Mouse (Mus musculus) kidney, postnatal 0 days (tissue): Measurements from ENCODE around the gene Ydjc. TPM values are rescaled to one million over a fixed set of nuclear protein-coding genes. Genes with fewer than 3 reads are reported as not detected.
"Not testable (repeated sequence)": the region's sequence is repeated elsewhere in the genome, so short reads cannot be mapped to it uniquely, and the experiment has no call there.

Experiments used
- ATAC-seq: fragments of 200-750 bp; cut with Nextera tagmentation; replicated peaks from 2 replicates; pipeline ENCODE4 v1.8.0; 2017; ENCODE audit warnings: low read depth, moderate number of reproducible peaks, moderate TSS enrichment, moderate library complexity; ENCODE audit not compliant: low FRiP score
- DNase-seq: peaks from one replicate; pipeline ENCODE4 v3.0.0-alpha.2; 2016; ENCODE audit warnings: low spot score
- H3K27ac ChIP-seq: fragments of 300-500 bp; sonication (generic); 2 replicates; pipeline ENCODE4 v1.5.1; 2014; ENCODE audit warnings: mild to moderate bottlenecking
- H3K27me3 ChIP-seq: fragments of 300-500 bp; sonication (generic); 2 replicates; pipeline ENCODE4 v1.6.1; 2014; ENCODE audit warnings: low read length, mixed read lengths; ENCODE audit not compliant: insufficient read depth
- H3K36me3 ChIP-seq: fragments of 300-500 bp; sonication (generic); 2 replicates; pipeline ENCODE4 v1.6.1; 2014; ENCODE audit warnings: low read length, mixed read lengths; ENCODE audit not compliant: insufficient read depth
- H3K4me1 ChIP-seq: fragments of 300-500 bp; sonication (generic); replicated peaks from 2 replicates; pipeline ENCODE4 v1.6.1; 2014; ENCODE audit warnings: antibody characterized with exemption, low read length, mixed read lengths; ENCODE audit not compliant: insufficient read depth
- H3K4me2 ChIP-seq: fragments of 300-500 bp; sonication (generic); 2 replicates; pipeline ENCODE4 v1.6.1; 2014; ENCODE audit warnings: mild to moderate bottlenecking, low read length, moderate library complexity, mixed read lengths
- H3K4me3 ChIP-seq: fragments of 300-500 bp; sonication (generic); replicated peaks from 2 replicates; pipeline ENCODE4 v1.5.1; 2014; ENCODE audit warnings: low read depth, low read length
- H3K9ac ChIP-seq: fragments of 300-500 bp; sonication (generic); 2 replicates; pipeline ENCODE4 v1.6.1; 2014; ENCODE audit warnings: low read depth, low read length
- H3K9me3 ChIP-seq: fragments of 300-500 bp; sonication (generic); replicated peaks from 2 replicates; pipeline ENCODE4 v1.6.1; 2016; ENCODE audit warnings: low read length, inconsistent platforms, mixed read lengths
- CTCF ChIP-seq: IDR thresholded peaks from 2 replicates; pipeline ENCODE4 v1.5.1; 2016; ENCODE audit warnings: antibody characterized with exemption, low read depth, mild to moderate bottlenecking, moderate library complexity
- WGBS: fragments of 180-500 bp; shearing (Covaris S2); extraction: QIAGEN DNeasy Blood & Tissue Kit; methylation state at CpG from one replicate; pipeline ENCODE4 v1.1.7; 2014; 5-methylcytosine and 5-hydroxymethylcytosine counted together
- polyA plus RNA-seq: library from polyadenylated mRNA; unstranded; fragments of >200 nt; fragmentation: Nextera tagmentation; extraction: Ambion mirVana; gene quantifications from 2 replicates; pipeline ENCODE4 v1.2.1, GENCODE M21; 2015

Ydjc gene
- polyA plus RNA-seq, 1 experiment from 2014 or later, result 9.0 TPM

GRCm38 (mm10) chr16:17150520-17151258, 6.3 kb downstream of the Ydjc start:
- no peak for DNase-seq
- peaks cover 31% of the 10 kb centered on the region for H3K36me3 ChIP-seq
- no peak overlapping the region for H3K9ac ChIP-seq
- 75% methylated on average over 7 of the region's 7 CpGs for WGBS
- no peak overlapping the region for H3K4me3 ChIP-seq
- H3K27ac ChIP-seq, result no peak overlapping the region
- H3K4me1 ChIP-seq, result peaks cover 13% of the 10 kb centered on the region
- ATAC-seq, result no peak
- no peak overlapping the region for H3K4me2 ChIP-seq
- no peak for TF ChIP-seq CTCF
- no peaks in the 10 kb centered on the region for H3K27me3 ChIP-seq
- no peaks in the 10 kb centered on the region for H3K9me3 ChIP-seq

- Histone ChIP-seq H3K9me3 (no peaks in the 10 kb centered on the region), H3K4me2 (no peak overlapping the region), H3K36me3 (peaks cover 31% of the 10 kb centered on the region), H3K4me1 (peaks cover 13% of the 10 kb centered on the region), H3K27me3 (no peaks in the 10 kb centered on the region), H3K9ac (no peak overlapping the region), H3K4me3 (no peak overlapping the region), H3K27ac (no peak overlapping the region)
- ATAC-seq, result no peak
- no peak for TF ChIP-seq CTCF
- DNase-seq, result no peak
- WGBS, result 97% methylated on average over 4 of the region's 4 CpGs
Measured at GRCm38 (mm10) chr16:17151874-17152273, 7.5 kb downstream of the Ydjc start.

- no peak for ATAC-seq
- DNase-seq, result no peak
- no peak overlapping the region for H3K27ac ChIP-seq
- H3K36me3 ChIP-seq, result peaks cover 34% of the 10 kb centered on the region
- no peak for TF ChIP-seq CTCF
- H3K9me3 ChIP-seq, result no peaks in the 10 kb centered on the region
- 94% methylated on average over 2 of the region's 2 CpGs for WGBS
- H3K4me1 ChIP-seq, result no peaks in the 10 kb centered on the region
- no peak overlapping the region for H3K4me3 ChIP-seq
- H3K4me2 ChIP-seq, result no peak overlapping the region
- no peak overlapping the region for H3K9ac ChIP-seq
- no peaks in the 10 kb centered on the region for H3K27me3 ChIP-seq
Measured at GRCm38 (mm10) chr16:17154346-17154745, 9.9 kb downstream of the Ydjc start.

DNA sequence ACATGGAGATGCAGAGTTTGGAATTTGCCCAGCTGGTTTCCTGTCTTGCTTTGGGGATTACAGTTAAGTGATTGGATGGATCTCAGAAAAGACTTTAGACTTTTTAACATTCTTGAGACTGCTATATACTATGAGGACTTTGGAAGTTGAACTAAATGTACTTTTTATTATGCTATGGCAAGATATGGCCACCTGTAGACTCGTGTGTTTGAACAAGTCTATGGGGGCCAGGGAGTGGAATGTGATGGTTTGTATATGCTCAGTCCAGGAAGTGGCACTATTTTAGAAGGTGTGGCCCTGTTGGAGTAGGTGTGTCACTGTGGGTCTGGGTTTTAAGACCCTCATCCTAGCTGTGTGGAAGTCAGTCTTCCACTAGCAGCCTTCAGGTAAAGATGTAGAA, 21.1 kb downstream of the Ydjc start:
- WGBS, result 91% methylated on average over 1 of the region's 1 CpGs
- not testable (repeated sequence) for H3K27ac ChIP-seq, H3K9me3 ChIP-seq

GRCm38 (mm10) chr16:17167179-17167578, 22.8 kb downstream of the Ydjc start:
- peaks cover 11% of the 10 kb centered on the region; the same call in 1 of the 2 replicates for H3K36me3 ChIP-seq
- no peak for DNase-seq
- H3K27ac ChIP-seq, result no peak overlapping the region

More for the DNA sequence above, 21.1 kb downstream of the Ydjc start:
- not testable (repeated sequence) for H3K4me1 ChIP-seq, ATAC-seq, H3K4me2 ChIP-seq, H3K27me3 ChIP-seq, H3K36me3 ChIP-seq, DNase-seq, H3K4me3 ChIP-seq, H3K9ac ChIP-seq

GRCm38 (mm10) chr16:17168049-17168448, 23.6 kb downstream of the Ydjc start:
- H3K4me3 ChIP-seq, result no peak overlapping the region
- no peak overlapping the region for H3K9ac ChIP-seq
- H3K27ac ChIP-seq, result no peak overlapping the region
- H3K4me2 ChIP-seq, result no peak overlapping the region
- no peaks in the 10 kb centered on the region for H3K4me1 ChIP-seq
- ATAC-seq (no peak), DNase-seq (no peak)
- 83% methylated on average over 5 of the region's 5 CpGs for WGBS
- H3K36me3 ChIP-seq, result peaks cover 18% of the 10 kb centered on the region
- no peak for TF ChIP-seq CTCF
- H3K9me3 ChIP-seq, result no peaks in the 10 kb centered on the region
- H3K27me3 ChIP-seq, result no peaks in the 10 kb centered on the region

More at GRCm38 (mm10) chr16:17167179-17167578, 22.8 kb downstream of the Ydjc start:
- Histone ChIP-seq H3K4me1 (no peaks in the 10 kb centered on the region), H3K9me3 (no peaks in the 10 kb centered on the region), H3K4me2 (no peak overlapping the region), H3K4me3 (no peak overlapping the region), H3K27me3 (no peaks in the 10 kb centered on the region), H3K9ac (no peak overlapping the region)
- ATAC-seq, result no peak
- TF ChIP-seq CTCF, result no peak

GRCm38 (mm10) chr16:17175765-17176164, 31.3 kb downstream of the Ydjc start:
- WGBS, result 87% methylated on average over 2 of the region's 2 CpGs
- no peak overlapping the region for H3K27ac ChIP-seq
- no peak for DNase-seq
- peaks cover 18% of the 10 kb centered on the region for H3K36me3 ChIP-seq
- H3K9me3 ChIP-seq, result no peaks in the 10 kb centered on the region
- H3K9ac ChIP-seq, result no peak overlapping the region
- no peak for TF ChIP-seq CTCF
- ATAC-seq, result no peak
- H3K4me2 ChIP-seq, result no peak overlapping the region
- no peaks in the 10 kb centered on the region for H3K27me3 ChIP-seq
- H3K4me3 ChIP-seq, result no peak overlapping the region
- H3K4me1 ChIP-seq, result no peaks in the 10 kb centered on the region
